Mouse (Mus musculus) kidney, adult 11 months (tissue): ENCODE results near the gene 1810055G02Rik.

Experiments
- DNase-seq: peaks from one replicate; pipeline ENCODE4 v3.0.0; 2022

1810055G02Rik gene

GRCm38 (mm10) chr19:3743851-3744512 lies 35.9 kb downstream of the 1810055G02Rik start:
- DNase-seq, result peak; percentile 59

GRCm38 (mm10) chr19:3752621-3753239 lies 44.6 kb downstream of the 1810055G02Rik start:
- DNase-seq, result no peak

- DNase-seq, result no peak
Observed at GRCm38 (mm10) chr19:3753240-3753633, 45.1 kb downstream of the 1810055G02Rik start.

GRCm38 (mm10) chr19:3753738-3754137 lies 45.6 kb downstream of the 1810055G02Rik start:
- DNase-seq, result no peak

GRCm38 (mm10) chr19:3757861-3758260 lies 49.8 kb downstream of the 1810055G02Rik start:
- no peak for DNase-seq

GRCm38 (mm10) chr19:3765221-3765820 lies 57.2 kb downstream of the 1810055G02Rik start:
- no peak for DNase-seq

GRCm38 (mm10) chr19:3766378-3766777 lies 58.3 kb downstream of the 1810055G02Rik start:
- DNase-seq, result no peak

- peak; percentile 69 for DNase-seq
Observed at GRCm38 (mm10) chr19:3767276-3767780, 59.2 kb downstream of the 1810055G02Rik start, which contains the start of gene Kmt5b. Gene Kmt5b, plus strand, starts transcription at chr19:3767421.
